Comparison of ENCODE assay signal across 8 mouse cellular contexts in the genomic region with DNA sequence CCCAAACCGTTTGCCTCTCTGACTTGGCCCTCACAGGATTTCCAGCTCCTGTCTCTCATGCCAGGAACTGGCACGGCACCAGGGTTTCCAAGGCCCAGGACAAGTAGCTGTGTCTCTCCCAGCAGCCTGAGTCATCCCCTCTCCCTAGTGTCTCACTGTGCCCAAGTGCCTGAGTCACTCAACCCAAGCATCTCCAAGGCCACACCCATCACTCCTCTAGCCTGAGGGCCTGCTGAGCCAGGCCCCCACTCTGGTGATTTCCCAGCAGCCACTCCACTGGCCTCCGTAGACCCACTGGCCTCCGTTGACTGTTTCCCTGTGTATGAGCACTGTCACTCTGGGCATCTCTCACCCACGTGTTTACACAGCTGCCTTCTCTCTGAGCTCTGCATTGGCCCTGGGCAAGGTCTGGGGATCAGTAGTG. TPM values are rescaled to one million over a fixed set of nuclear protein-coding genes. Genes with fewer than 3 reads are reported as not detected.
DNase-seq lines count a peak whose midpoint lies in the region; ATAC-seq lines count a peak whose summit lies in the region.
"Had no signal": no experiment of that assay in that cellular context is flagged by ENCODE, and none has a peak within 500 bp of the region (broad histone marks: within the 10 kb centered on the region; RNA-seq: fewer than 3 reads in every experiment).

No protein-coding gene starts in this region.

- no peak overlapping the region for H3K4me3 ChIP-seq in forebrain, embryonic 15.5 days
- no peak overlapping the region for H3K4me3 ChIP-seq in hindbrain, embryonic 14.5 days (replicated peaks; ENCODE audit: low read length)
- H3K4me3 ChIP-seq in limb, embryonic 12.5 days (replicated peaks): no peak overlapping the region

- H3K36me3 ChIP-seq in forebrain, embryonic 15.5 days: no peaks in the 10 kb centered on the region
- H3K36me3 ChIP-seq in hindbrain, embryonic 14.5 days (replicated peaks; ENCODE audit: control insufficient read depth, insufficient read depth): no peaks in the 10 kb centered on the region
- no peaks in the 10 kb centered on the region for H3K36me3 ChIP-seq in limb, embryonic 12.5 days

- peak; percentile 95 for DNase-seq in adipocyte (ENCODE audit: low spot score)
- peak; percentile 3 for DNase-seq in c-Kit-positive CD71-positive TER-119-positive erythroid progenitor cells, embryonic 14.5 days (ENCODE audit: low spot score)
- peak; percentile 68 for DNase-seq in hindbrain, embryonic 14.5 days (ENCODE audit: low spot score)
- peak; percentile 33 for DNase-seq in ovary, postnatal 14 days (ENCODE audit: low spot score)
- no peak for DNase-seq in thymus, postnatal 4 days

- WGBS in forebrain, embryonic 15.5 days: 62% methylated on average over 5 of the region's 5 CpGs
- WGBS in hindbrain, embryonic 14.5 days: 39% methylated on average over 5 of the region's 5 CpGs
- WGBS in limb, embryonic 12.5 days: 70% methylated on average over 5 of the region's 5 CpGs

- no peak overlapping the region for H3K4me2 ChIP-seq in forebrain, embryonic 15.5 days (replicated peaks)
- H3K4me2 ChIP-seq in hindbrain, embryonic 14.5 days (replicated peaks): no peak overlapping the region
- no peak overlapping the region for H3K4me2 ChIP-seq in limb, embryonic 12.5 days

- H3K4me1 ChIP-seq in forebrain, embryonic 15.5 days: peaks cover 25% of the 10 kb centered on the region
- peaks cover 56% of the 10 kb centered on the region for H3K4me1 ChIP-seq in hindbrain, embryonic 14.5 days (replicated peaks; ENCODE audit: control insufficient read depth, insufficient read depth, low read length)
- peaks cover 21% of the 10 kb centered on the region for H3K4me1 ChIP-seq in limb, embryonic 12.5 days (replicated peaks)

- no peaks in the 10 kb centered on the region for H3K27me3 ChIP-seq in forebrain, embryonic 15.5 days
- H3K27me3 ChIP-seq in hindbrain, embryonic 14.5 days (ENCODE audit: control insufficient read depth, insufficient read depth, low read length): no peaks in the 10 kb centered on the region
- no peaks in the 10 kb centered on the region for H3K27me3 ChIP-seq in limb, embryonic 12.5 days

- peak overlapping the region; percentile 25 for H3K27ac ChIP-seq in forebrain, embryonic 15.5 days (replicated peaks)
- peak overlapping the region; percentile 87 for H3K27ac ChIP-seq in hindbrain, embryonic 14.5 days
- no peak overlapping the region for H3K27ac ChIP-seq in limb, embryonic 12.5 days
- H3K27ac ChIP-seq: macrophage had no signal

- peak; percentile 37; the same call in 1 of the 2 replicates for ATAC-seq in forebrain, embryonic 15.5 days (replicated peaks)
- peak; percentile 66; the same call in 1 of the 2 replicates for ATAC-seq in hindbrain, embryonic 14.5 days (ENCODE audit: low FRiP score)
- peak; percentile 31; the same call in 1 of the 2 replicates for ATAC-seq in limb, embryonic 12.5 days (ENCODE audit: insufficient number of reproducible peaks, insufficient read depth, low FRiP score, low TSS enrichment, low read depth)

- no peak overlapping the region for H3K9ac ChIP-seq in forebrain, embryonic 15.5 days (replicated peaks)
- 0 out of 2 replicates have a peak overlapping the region, but pooled peaks have one; percentile 2 for H3K9ac ChIP-seq in hindbrain, embryonic 14.5 days
- H3K9ac ChIP-seq in limb, embryonic 12.5 days (replicated peaks): no peak overlapping the region

- no peaks in the 10 kb centered on the region for H3K9me3 ChIP-seq in forebrain, embryonic 15.5 days
- no peaks in the 10 kb centered on the region for H3K9me3 ChIP-seq in hindbrain, embryonic 14.5 days (ENCODE audit: control insufficient read depth, low read length)
- no peaks in the 10 kb centered on the region for H3K9me3 ChIP-seq in limb, embryonic 12.5 days

RNA-seq across cellular contexts. Expression of a gene that starts 37.7 kb away (rescaled TPM):
- polyA plus RNA-seq in forebrain, embryonic 15.5 days (2015; fragmentation: Nextera tagmentation; extraction: Ambion mirVana): 77.8 and 80.9 TPM in 2 replicates
- 122 and 135 TPM in 2 replicates for polyA plus RNA-seq in hindbrain, embryonic 14.5 days (2014; fragmentation: Nextera tagmentation; extraction: Ambion mirVana)
- polyA plus RNA-seq in limb, embryonic 12.5 days (2016; fragmentation: Nextera tagmentation; extraction: Ambion mirVana): 4.4 and 4.8 TPM in 2 replicates

RNA-seq across cellular contexts. Expression of a gene that starts 48.1 kb away (rescaled TPM):
- polyA plus RNA-seq in forebrain, embryonic 15.5 days (2015; fragmentation: Nextera tagmentation; extraction: Ambion mirVana): 210 and 215 TPM in 2 replicates
- polyA plus RNA-seq in hindbrain, embryonic 14.5 days (2014; fragmentation: Nextera tagmentation; extraction: Ambion mirVana): 122 and 128 TPM in 2 replicates
- polyA plus RNA-seq in limb, embryonic 12.5 days (2016; fragmentation: Nextera tagmentation; extraction: Ambion mirVana): 1,189 and 1,266 TPM in 2 replicates

Comparison
In these comparisons a context has a peak if more than half of its experiments do, and no peak if none do; other contexts are left out.
1. RNA of a gene that starts 37.7 kb away (polyA plus RNA-seq): 122 to 135 TPM in hindbrain, embryonic 14.5 days and 77.8 to 80.9 TPM in forebrain, embryonic 15.5 days; 4.4 to 4.8 TPM in limb, embryonic 12.5 days; every median in the first group is over 10 times any median in the second.
2. Peak in every context shown above with its lines, with median percentiles within 50 percentile points of each other: ATAC-seq.